Mouse (Mus musculus) cerebellum, adult (tissue): Measurements from ENCODE around the gene Gar1.

Experiments
- ATAC-seq: cut with Nextera tagmentation; 2 replicates; pipeline ENCODE4 v1.9.2; 2017; ENCODE audit warnings: mild to moderate bottlenecking, moderate library complexity, mixed read lengths; ENCODE audit not compliant: insufficient number of reproducible peaks, low FRiP score, low TSS enrichment

The Gar1 gene

DNA sequence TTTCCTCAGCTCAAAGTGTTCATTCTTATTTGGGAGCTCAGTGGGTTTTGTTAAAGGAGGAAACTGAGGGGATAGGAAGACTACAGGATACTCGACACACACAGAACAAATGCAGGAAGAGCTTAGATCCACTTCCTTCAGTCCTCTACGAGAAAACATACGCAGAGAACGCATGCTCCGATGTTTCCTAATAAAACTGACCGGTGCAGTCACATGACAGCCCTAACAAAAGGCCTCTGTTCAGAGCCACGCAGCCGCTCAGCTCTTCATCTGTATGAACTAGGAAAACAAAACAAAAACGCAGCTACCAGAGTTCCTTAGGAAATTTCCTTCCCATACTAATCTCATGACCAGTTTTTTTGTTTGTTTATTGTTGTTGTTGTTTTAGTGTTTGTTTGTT lies 10.3 kb downstream of the Gar1 start:
- no peak for ATAC-seq

DNA sequence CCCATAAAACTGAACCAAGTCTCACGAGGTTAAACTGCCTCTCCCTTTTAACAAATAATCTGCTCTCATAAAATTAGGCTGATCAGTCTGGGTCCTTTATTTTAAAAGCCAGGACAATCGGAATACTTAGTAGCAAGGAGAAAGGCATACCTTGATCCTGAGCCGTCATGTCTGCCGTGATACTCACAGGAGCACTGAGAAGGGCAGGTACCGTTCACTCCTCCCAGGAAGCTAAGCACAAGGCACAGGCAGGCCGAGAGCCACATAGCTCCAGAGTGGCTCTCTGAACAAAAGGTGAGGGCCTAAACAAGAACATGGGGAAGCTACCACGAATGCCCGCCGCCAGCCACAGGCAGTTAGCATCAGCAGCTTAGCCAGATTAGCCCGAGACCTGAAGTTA lies 27.4 kb downstream of the Gar1 start, which contains the start of gene Lrit3:
Gene Lrit3 (minus strand): TSS at position 266 of the 400 bp plus-strand sequence.
- no peak for ATAC-seq

DNA sequence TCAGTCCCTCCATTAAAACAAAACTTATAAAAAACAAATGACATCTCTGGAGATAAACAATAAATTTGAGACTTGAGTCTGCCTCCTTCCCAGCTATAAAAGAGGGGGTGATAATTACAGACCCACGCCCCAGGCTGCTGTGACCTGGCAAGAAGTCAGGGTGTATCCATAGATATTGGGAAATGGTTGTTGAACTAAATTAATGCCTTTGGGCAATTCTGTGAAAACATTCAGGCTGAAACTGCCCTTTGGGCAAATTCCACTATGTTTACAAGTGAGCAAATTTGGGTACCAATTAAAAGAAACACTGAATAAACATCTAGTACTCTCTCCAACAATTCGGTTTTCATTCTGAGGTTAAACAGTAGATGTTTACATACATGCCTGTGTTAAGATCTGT lies 32.2 kb downstream of the Gar1 start:
- no peak for ATAC-seq

DNA sequence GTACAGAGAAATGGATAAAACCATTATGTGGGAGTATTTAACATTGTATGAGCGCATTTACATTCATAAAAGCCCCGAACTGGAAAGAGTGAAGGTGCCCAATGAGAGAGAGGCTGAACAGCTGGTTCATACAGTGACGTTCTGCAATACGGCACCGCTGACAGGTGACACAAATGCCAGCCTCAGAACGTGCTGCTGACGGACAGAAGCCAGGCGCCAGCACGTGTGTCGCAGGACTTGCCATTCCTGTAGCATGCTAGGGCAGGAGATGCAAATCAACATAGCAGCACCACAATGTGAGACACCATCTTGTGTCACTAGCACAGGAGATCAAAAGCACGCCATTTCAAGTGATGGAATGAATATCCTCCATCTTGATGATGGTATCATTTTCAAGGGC lies 32.6 kb downstream of the Gar1 start:
- ATAC-seq = no peak

DNA sequence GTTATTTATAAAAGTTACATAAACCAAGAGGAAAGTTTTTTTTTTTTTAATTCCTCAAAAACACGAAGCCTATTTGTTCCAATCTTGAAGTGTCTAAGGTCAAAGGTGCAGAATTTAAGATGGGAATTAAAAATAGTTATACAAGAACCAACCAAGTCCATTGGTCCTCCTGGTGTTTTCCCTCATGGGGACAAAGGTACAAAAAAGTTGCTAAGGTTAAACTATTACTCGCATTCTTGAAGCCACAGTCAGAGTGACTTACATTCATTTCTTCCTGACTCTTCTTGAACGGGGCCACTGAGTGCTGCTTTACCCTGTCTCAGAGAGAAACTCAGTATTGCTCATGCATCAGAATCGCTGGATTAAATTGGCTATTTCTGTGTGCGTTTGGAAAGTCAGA lies 33.9 kb downstream of the Gar1 start:
- ATAC-seq = no peak

DNA sequence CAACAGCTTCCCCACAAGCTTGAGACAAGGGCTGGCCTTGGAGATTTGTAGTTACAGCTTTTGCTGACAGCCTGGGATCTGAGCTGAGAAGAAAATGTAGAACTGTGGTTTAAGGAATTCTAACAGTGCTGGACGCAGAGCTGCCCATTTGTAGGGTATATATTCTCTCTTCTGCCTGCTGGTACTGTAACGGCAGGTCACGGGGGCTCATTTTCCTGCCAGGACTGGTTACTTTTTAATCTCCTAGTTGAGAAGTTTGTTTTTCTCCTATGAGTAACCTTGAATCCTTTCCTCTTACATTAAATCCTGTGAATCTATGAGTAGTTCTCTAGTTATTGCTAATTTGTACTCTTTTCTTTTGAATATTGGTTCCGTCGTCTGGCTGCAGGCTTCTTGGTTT lies 37.4 kb downstream of the Gar1 start:
- no peak for ATAC-seq

DNA sequence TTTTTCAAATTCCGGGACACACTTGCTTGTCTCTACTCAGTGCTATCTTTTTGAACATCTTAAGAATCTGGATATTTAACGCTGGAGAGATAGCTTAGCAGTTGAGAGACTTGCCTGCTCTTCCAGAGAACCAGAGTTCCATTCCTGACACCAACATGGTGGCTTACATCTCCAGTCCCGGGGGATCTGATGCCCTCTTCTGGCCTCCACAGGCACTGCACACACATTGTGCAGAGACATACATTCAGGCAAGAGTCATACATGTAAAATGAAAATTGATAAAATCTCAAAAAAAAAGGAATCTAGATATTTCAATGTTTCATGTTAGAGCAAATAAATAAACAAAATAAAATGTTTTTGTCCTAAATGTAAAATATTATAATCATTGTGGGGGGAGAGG lies 48.5 kb downstream of the Gar1 start:
- ATAC-seq = no peak

DNA sequence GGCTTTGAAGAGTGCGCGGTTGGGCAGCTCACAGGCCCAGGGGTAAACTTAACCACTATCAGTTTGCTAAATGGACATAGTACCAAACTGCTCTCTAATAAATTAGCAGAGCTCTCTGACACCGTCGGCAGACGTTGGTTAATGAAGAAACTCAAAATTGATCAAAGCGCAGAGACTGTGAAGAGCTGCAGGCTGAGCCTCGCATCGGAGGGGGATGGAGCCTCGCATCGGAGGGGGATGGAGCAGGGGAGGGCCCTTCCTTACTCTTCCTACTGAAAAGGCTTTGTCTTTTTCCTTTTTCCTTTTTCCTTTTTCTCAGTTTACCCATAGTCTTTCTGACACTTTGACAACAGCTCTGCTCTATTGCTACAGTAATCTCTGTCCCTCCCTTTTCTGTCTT lies 49.8 kb downstream of the Gar1 start:
- no peak for ATAC-seq
